ENCODE assay signal across 8 mouse cellular contexts in genomic region chr10:61605851-61606250, GRCm38 (mm10). TPM values are rescaled to one million over a fixed set of nuclear protein-coding genes. Genes with fewer than 3 reads are reported as not detected.
A peak's percentile ranks its signal among the peaks of the same experiment; 100 is the strongest.
DNase-seq lines count a peak whose midpoint lies in the region; TF ChIP-seq lines count a peak whose summit lies in the region.

No protein-coding gene starts in this region.

- no peak overlapping the region for H3K4me3 ChIP-seq in thymus, adult 2 months (ENCODE audit: control insufficient read depth, insufficient read depth, low read length)
- H3K4me3 ChIP-seq in liver, adult 2 months (ENCODE audit: insufficient read depth, low read depth, low read length) = no peak overlapping the region

- no peak for TF ChIP-seq CTCF in thymus, adult 2 months (IDR thresholded peaks at IDR 0.05; ENCODE audit: borderline replicate concordance, control insufficient read depth, extremely low read depth, insufficient read depth, low read length, poor library complexity)
- peak; percentile 80 for TF ChIP-seq CTCF in liver, adult 2 months (IDR thresholded peaks at IDR 0.05; ENCODE audit: low read depth, low read length)

- TF ChIP-seq POLR2A in thymus, adult 2 months (IDR thresholded peaks at IDR 0.05; ENCODE audit: control insufficient read depth, extremely low read depth, insufficient read depth, low read length, poor library complexity) = no peak
- no peak for TF ChIP-seq POLR2A in liver, adult 2 months (IDR thresholded peaks at IDR 0.05; ENCODE audit: extremely low read depth, insufficient read depth, low read length)

- no peaks in the 10 kb centered on the region for H3K36me3 ChIP-seq in thymus, adult 2 months (ENCODE audit: control insufficient read depth, insufficient read depth, low read length)
- no peaks in the 10 kb centered on the region for H3K36me3 ChIP-seq in liver, adult 2 months (ENCODE audit: control insufficient read depth, insufficient read depth, low read length)

- peaks cover 3% of the 10 kb centered on the region; the same call in 1 of the 2 replicates for H3K4me1 ChIP-seq in thymus, adult 2 months (replicated peaks; ENCODE audit: control insufficient read depth, insufficient read depth, low read length)
- H3K4me1 ChIP-seq in liver, adult 2 months (ENCODE audit: control insufficient read depth, insufficient read depth, low read length) = peaks cover 3% of the 10 kb centered on the region

- H3K27me3 ChIP-seq in thymus, adult 2 months (ENCODE audit: control insufficient read depth, insufficient read depth, low read length) = no peaks in the 10 kb centered on the region
- H3K27me3 ChIP-seq in liver, adult 2 months (ENCODE audit: control insufficient read depth, insufficient read depth, low read length) = no peaks in the 10 kb centered on the region

- DNase-seq in cerebellum, adult 11 months = peak; percentile 33
- DNase-seq in cerebellum, adult 11-12 months = no peak
- DNase-seq in thymus, adult 2 months = peak; percentile 58
- no peak for DNase-seq in thymus, adult 18-20 months
- DNase-seq in cerebellum, postnatal 4 days (ENCODE audit: low spot score in 2 of 2) = peak; percentile 56 to 64
- peak; percentile 56 to 78 for DNase-seq in heart, postnatal 10 days
- DNase-seq in liver, adult 2 months (ENCODE audit: extremely low read depth, low read depth, low spot score) = peak; percentile 70
- DNase-seq in retina, postnatal 1 day = peak; percentile 74

- no peaks in the 10 kb centered on the region for H3K79me2 ChIP-seq in liver, adult 2 months (ENCODE audit: control insufficient read depth, insufficient read depth, low read length)

- no peak overlapping the region for H3K9ac ChIP-seq in liver, adult 2 months (ENCODE audit: low read depth, low read length)

- intact Hi-C loops in heart, postnatal 10 days (cut with DNase I) = loop anchor here (1.0 to 10.0 kb wide), 2 partner anchors 52 to 411 kb away; no protein-coding TSS in a partner anchor

- H3K27ac ChIP-seq in thymus, adult 2 months (ENCODE audit: control insufficient read depth, insufficient read depth, low read length) = no peak overlapping the region
- no peak overlapping the region for H3K27ac ChIP-seq in liver, adult 2 months (replicated peaks; ENCODE audit: insufficient read depth, low read depth, low read length)

- 7% methylated on average over 8 of the region's 8 CpGs for WGBS in thymus, adult 2 months
- WGBS in liver, adult 2 months = 4% methylated on average over 8 of the region's 8 CpGs

RNA-seq across cellular contexts. Expression of gene Npffr1, which starts 10.6 kb away (rescaled TPM):
- polyA plus RNA-seq in thymus, adult 2 months (2012; rRNA removed) = 0.04 and 0.10 TPM in 2 replicates
- total RNA-seq in heart, postnatal 10 days (2021) = under 1 TPM; 0.07 to 0.10 TPM
- not detected in 2 replicates for total RNA-seq in liver, adult 2 months (2014; rRNA removed)
- polyA plus RNA-seq in liver, adult 2 months (2012; rRNA removed) = not detected in 2 replicates

RNA-seq across cellular contexts. Expression of gene Ppa1, which starts 42.5 kb away (rescaled TPM):
- polyA plus RNA-seq in thymus, adult 2 months (2012; rRNA removed) = 29.9 and 36.1 TPM in 2 replicates
- 10 to 100 TPM; 45.1 to 52.5 TPM for total RNA-seq in heart, postnatal 10 days (2021)
- total RNA-seq in liver, adult 2 months (2014; rRNA removed) = 279 and 331 TPM in 2 replicates
- polyA plus RNA-seq in liver, adult 2 months (2012; rRNA removed) = 92.3 and 126 TPM in 2 replicates

Comparison
In these comparisons a context has a peak if more than half of its experiments do, and no peak if none do; other contexts are left out.
1. DNase-seq: peak in cerebellum, adult 11 months (single experiment), thymus, adult 2 months (single experiment), cerebellum, postnatal 4 days (2 of 2), heart, postnatal 10 days (2 of 2), liver, adult 2 months (single experiment) and retina, postnatal 1 day (single experiment); none in cerebellum, adult 11-12 months (single experiment) and thymus, adult 18-20 months (0 of 2).